Mouse (Mus musculus) cerebellum, adult 9-11 months (tissue): Measurements from ENCODE around the gene Siah3.

Experiments
- DNase-seq: peaks from one replicate; pipeline ENCODE4 v3.0.0; 2022

Siah3 gene

GRCm38 (mm10) chr14:75473061-75473930 is 17.5 kb downstream of the Siah3 start:
- DNase-seq = no peak

- DNase-seq = no peak
Measured at GRCm38 (mm10) chr14:75475887-75476286, 20.1 kb downstream of the Siah3 start.

- DNase-seq = no peak
Measured at GRCm38 (mm10) chr14:75482231-75483175, 26.7 kb downstream of the Siah3 start.

- DNase-seq = no peak
Measured at GRCm38 (mm10) chr14:75483176-75483546, 27.4 kb downstream of the Siah3 start.

- no peak for DNase-seq
Measured at GRCm38 (mm10) chr14:75487932-75488331, 32.1 kb downstream of the Siah3 start.

GRCm38 (mm10) chr14:75493555-75494194 is 37.9 kb downstream of the Siah3 start:
- no peak for DNase-seq

- no peak for DNase-seq
Measured at GRCm38 (mm10) chr14:75494926-75495325, 39.1 kb downstream of the Siah3 start.

- DNase-seq = no peak
Measured at GRCm38 (mm10) chr14:75501501-75501990, 45.8 kb downstream of the Siah3 start.

GRCm38 (mm10) chr14:75502446-75502845 is 46.7 kb downstream of the Siah3 start:
- DNase-seq = no peak

- DNase-seq = no peak
Measured at GRCm38 (mm10) chr14:75504255-75504654, 48.5 kb downstream of the Siah3 start.

GRCm38 (mm10) chr14:75505126-75505840 is 49.5 kb downstream of the Siah3 start:
- no peak for DNase-seq

- DNase-seq = no peak
Measured at GRCm38 (mm10) chr14:75506246-75506645, 50.5 kb downstream of the Siah3 start.

GRCm38 (mm10) chr14:75510125-75510524 is 54.3 kb downstream of the Siah3 start:
- no peak for DNase-seq

- DNase-seq = no peak
Measured at GRCm38 (mm10) chr14:75512946-75513345, 57.2 kb downstream of the Siah3 start.

GRCm38 (mm10) chr14:75516161-75516560 is 60.4 kb downstream of the Siah3 start:
- no peak for DNase-seq

- no peak for DNase-seq
Measured at GRCm38 (mm10) chr14:75516917-75517595, 61.3 kb downstream of the Siah3 start.

GRCm38 (mm10) chr14:75518196-75518887 is 62.6 kb downstream of the Siah3 start:
- no peak for DNase-seq

- no peak for DNase-seq
Measured at GRCm38 (mm10) chr14:75518899-75519298, 63.1 kb downstream of the Siah3 start.

- no peak for DNase-seq
Measured at GRCm38 (mm10) chr14:75519668-75520067, 63.9 kb downstream of the Siah3 start.

- no peak for DNase-seq
Measured at GRCm38 (mm10) chr14:75524648-75525047, 68.9 kb downstream of the Siah3 start.
